Mouse (Mus musculus): ENCODE measurements at regions not wholly inside any gene's neighbourhood (a gene's known extent, or its start where the extent isn't known, plus 50 kb on each side); places are given as distances from the start of the nearest gene placed in this dataset.

DNA sequence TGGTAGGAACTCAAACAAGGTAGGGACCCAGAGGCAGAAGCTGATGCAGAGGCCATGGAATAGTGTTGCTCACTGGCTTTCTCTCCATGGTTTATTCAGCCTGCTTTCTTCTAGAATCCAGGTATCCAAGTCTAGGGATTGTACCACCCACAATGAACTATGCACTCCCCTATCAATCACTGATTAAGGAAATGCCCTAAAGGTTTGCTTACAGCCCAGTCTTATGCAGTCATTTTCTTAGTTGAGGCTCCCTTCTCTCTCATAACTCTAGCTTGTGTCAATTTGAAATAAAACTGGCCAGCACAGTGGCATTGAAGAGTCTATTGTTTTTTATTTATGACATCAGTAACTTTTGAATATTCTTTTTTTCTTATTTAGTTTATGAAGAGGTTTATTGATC is 747.6 kb downstream of the Ppargc1a start:
- no peak for TF ChIP-seq ZC3H11A (IDR thresholded peaks at IDR 0.05; ENCODE audit: borderline replicate concordance, low read depth, low read length)
- TF ChIP-seq ZNF384 (IDR thresholded peaks at IDR 0.05; ENCODE audit: low read depth, low read length) = no peak
- no peak for TF ChIP-seq CHD2 (IDR thresholded peaks at IDR 0.05; ENCODE audit: low read depth, low read length)
